Mouse (Mus musculus): ENCODE measurements around the gene Psme2. TPM values are rescaled to one million over a fixed set of nuclear protein-coding genes. Genes with fewer than 3 reads are reported as not detected.

Psme2 gene
- polyA plus RNA-seq, 1 experiment from 2014 or later: 225 TPM

DNA sequence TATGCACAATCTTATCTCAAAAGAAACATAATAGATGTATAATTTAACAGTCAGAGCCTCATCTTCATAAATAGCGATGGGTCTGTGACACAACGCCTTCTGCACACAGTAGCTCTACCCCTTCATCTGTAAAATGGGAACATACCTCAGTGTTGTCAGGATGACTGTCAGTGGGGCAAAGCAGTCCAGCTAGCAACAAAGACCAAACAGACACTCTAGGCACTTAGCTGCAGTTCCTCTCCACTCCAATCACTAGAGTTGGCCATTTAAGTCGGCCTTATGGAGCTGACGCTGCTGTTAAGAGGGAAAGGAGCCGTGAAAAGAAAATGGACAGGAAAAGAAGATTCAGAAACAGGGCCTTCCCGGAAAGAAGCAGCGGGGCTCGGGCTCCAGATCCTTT, 39.1 kb downstream of the Psme2 start:
- H3K4me2 ChIP-seq (ENCODE audit: low read length): no peak overlapping the region
- no peaks in the 10 kb centered on the region for H3K9me3 ChIP-seq (ENCODE audit: control insufficient read depth, low read length)
- H3K27me3 ChIP-seq (ENCODE audit: control insufficient read depth, insufficient read depth, low read length): no peaks in the 10 kb centered on the region
- no peak overlapping the region for H3K9ac ChIP-seq (ENCODE audit: low read length)
- WGBS: 86% methylated on average over 8 of the region's 8 CpGs
- H3K4me3 ChIP-seq (ENCODE audit: control insufficient read depth in 1 of 2, insufficient read depth in 1 of 2, low read depth in 1 of 2, low read length in 2 of 2): no peak overlapping the region
- H3K4me1 ChIP-seq (ENCODE audit: control insufficient read depth in 2 of 2, insufficient read depth in 2 of 2, low read length in 2 of 2): no peaks in the 10 kb centered on the region
- no peak for ATAC-seq (ENCODE audit: insufficient number of reproducible peaks, insufficient read depth, low FRiP score, low read depth)
- H3K36me3 ChIP-seq (ENCODE audit: control insufficient read depth, insufficient read depth, low read length): peaks cover 38% of the 10 kb centered on the region
- no peak overlapping the region for H3K27ac ChIP-seq (replicated peaks in 1 of 2; ENCODE audit: control insufficient read depth in 1 of 2, insufficient read depth in 1 of 2, low read depth in 2 of 2, low read length in 2 of 2)

DNA sequence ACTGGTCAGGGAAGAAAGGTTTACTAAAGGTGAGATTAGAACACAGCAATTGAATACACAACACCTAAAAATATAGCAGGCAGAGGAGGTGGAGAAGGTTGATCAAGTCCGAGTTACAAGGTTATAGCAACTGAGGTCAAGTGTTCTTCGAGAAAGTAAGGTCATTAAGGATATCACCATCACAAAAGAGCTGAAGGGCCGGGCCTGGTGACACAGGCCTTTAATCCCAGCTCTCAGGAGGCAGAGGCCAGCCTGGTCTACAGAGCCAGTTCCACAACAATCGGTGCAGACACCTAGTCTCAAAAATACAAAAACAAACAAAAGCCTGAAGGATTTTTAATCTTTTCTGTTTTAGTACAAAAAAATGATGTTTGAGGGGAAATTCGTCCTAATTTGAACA, 39.6 kb downstream of the Psme2 start:
- H3K4me2 ChIP-seq (ENCODE audit: low read length): no peak overlapping the region
- no peak overlapping the region for H3K27ac ChIP-seq (replicated peaks in 1 of 2; ENCODE audit: control insufficient read depth in 1 of 2, insufficient read depth in 1 of 2, low read depth in 2 of 2, low read length in 2 of 2)
- H3K4me3 ChIP-seq (ENCODE audit: control insufficient read depth in 1 of 2, insufficient read depth in 1 of 2, low read depth in 1 of 2, low read length in 2 of 2): no peak overlapping the region
- H3K27me3 ChIP-seq (ENCODE audit: control insufficient read depth, insufficient read depth, low read length): no peaks in the 10 kb centered on the region
- H3K36me3 ChIP-seq (ENCODE audit: control insufficient read depth, insufficient read depth, low read length): peaks cover 42% of the 10 kb centered on the region
- H3K4me1 ChIP-seq (ENCODE audit: control insufficient read depth in 2 of 2, insufficient read depth in 2 of 2, low read length in 2 of 2): no peaks in the 10 kb centered on the region
- WGBS: 70% methylated on average over 5 of the region's 5 CpGs
- H3K9ac ChIP-seq (ENCODE audit: low read length): no peak overlapping the region
- ATAC-seq (ENCODE audit: insufficient number of reproducible peaks, insufficient read depth, low FRiP score, low read depth): no peak
- H3K9me3 ChIP-seq (ENCODE audit: control insufficient read depth, low read length): no peaks in the 10 kb centered on the region

DNA sequence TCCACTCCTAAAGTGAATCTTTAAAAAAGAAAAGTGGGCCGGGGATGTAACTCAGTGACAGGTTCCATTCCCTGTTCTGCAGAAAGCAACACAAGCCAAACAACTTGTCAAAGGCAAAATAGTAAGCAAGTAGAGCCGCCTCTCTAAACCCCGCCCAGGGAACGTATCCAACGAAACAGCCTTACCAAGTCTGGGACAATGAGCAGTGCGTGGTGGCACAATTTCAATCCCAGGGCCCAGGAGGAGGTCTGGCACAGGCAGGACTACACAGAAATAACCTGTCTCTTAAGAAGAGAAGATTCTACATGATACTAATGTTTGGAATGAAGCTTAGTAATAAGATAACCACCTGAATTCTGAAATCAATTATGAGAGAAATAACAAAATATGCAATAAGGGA, 40.7 kb downstream of the Psme2 start:
- H3K9ac ChIP-seq (ENCODE audit: low read length): no peak overlapping the region
- H3K27ac ChIP-seq (replicated peaks in 1 of 2; ENCODE audit: control insufficient read depth in 1 of 2, insufficient read depth in 1 of 2, low read depth in 2 of 2, low read length in 2 of 2): no peak overlapping the region
- H3K4me1 ChIP-seq (ENCODE audit: control insufficient read depth in 2 of 2, insufficient read depth in 2 of 2, low read length in 2 of 2): no peaks in the 10 kb centered on the region
- no peak for ATAC-seq (ENCODE audit: insufficient number of reproducible peaks, insufficient read depth, low FRiP score, low read depth)
- H3K27me3 ChIP-seq (ENCODE audit: control insufficient read depth, insufficient read depth, low read length): no peaks in the 10 kb centered on the region
- H3K9me3 ChIP-seq (ENCODE audit: control insufficient read depth, low read length): no peaks in the 10 kb centered on the region
- H3K4me3 ChIP-seq (ENCODE audit: control insufficient read depth in 1 of 2, insufficient read depth in 1 of 2, low read depth in 1 of 2, low read length in 2 of 2): no peak overlapping the region
- H3K4me2 ChIP-seq (ENCODE audit: low read length): no peak overlapping the region
- WGBS: 88% methylated on average over 6 of the region's 6 CpGs
- H3K36me3 ChIP-seq (ENCODE audit: control insufficient read depth, insufficient read depth, low read length): peaks cover 54% of the 10 kb centered on the region

DNA sequence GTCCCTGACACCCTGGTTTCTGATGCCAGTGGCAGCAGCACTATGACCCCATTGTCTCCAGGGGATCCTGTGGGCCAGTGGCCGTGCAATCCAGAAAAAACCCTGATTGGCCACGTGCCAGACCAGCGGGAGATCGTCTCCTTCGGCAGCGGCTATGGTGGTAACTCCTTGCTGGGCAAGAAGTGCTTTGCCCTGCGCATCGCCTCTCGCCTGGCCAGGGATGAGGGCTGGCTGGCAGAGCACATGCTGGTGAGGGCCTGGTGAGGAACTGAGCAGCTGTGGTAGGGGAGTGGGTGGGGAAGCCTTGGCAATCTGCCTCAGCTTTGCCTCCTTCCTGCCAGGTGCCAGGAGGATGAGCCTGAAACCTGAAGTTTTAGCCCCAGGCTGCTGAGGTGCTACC, 46.6 kb downstream of the Psme2 start:
- 75% methylated on average over 9 of the region's 9 CpGs for WGBS

DNA sequence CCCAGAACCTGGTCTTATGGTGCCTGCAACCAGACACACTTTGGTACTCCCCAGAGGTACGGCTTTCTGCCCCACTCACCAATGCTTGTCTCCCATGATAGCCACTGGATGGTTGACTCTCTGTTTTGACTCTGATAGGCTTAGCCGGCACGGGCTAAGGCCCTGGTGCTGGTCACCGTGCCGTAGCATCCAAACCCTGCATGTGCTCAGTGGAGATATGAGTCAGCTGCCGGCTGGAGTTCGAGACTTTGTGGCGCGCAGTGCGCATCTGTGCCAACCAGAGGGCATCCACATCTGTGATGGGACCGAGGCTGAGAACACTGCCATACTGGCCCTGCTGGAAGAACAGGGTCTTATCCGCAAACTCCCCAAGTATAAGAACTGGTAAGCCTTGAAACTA, 48.6 kb downstream of the Psme2 start:
- H3K4me2 ChIP-seq (ENCODE audit: low read length): no peak overlapping the region
- H3K4me3 ChIP-seq (ENCODE audit: control insufficient read depth in 1 of 2, insufficient read depth in 1 of 2, low read depth in 1 of 2, low read length in 2 of 2): no peak overlapping the region
- WGBS: 94% methylated on average over 12 of the region's 12 CpGs
- peaks cover 48% of the 10 kb centered on the region for H3K36me3 ChIP-seq (ENCODE audit: control insufficient read depth, insufficient read depth, low read length)
- no peaks in the 10 kb centered on the region for H3K9me3 ChIP-seq (ENCODE audit: control insufficient read depth, low read length)
- H3K9ac ChIP-seq (ENCODE audit: low read length): no peak overlapping the region
- H3K27ac ChIP-seq (replicated peaks in 1 of 2; ENCODE audit: control insufficient read depth in 1 of 2, insufficient read depth in 1 of 2, low read depth in 2 of 2, low read length in 2 of 2): no peak overlapping the region
- H3K27me3 ChIP-seq (ENCODE audit: control insufficient read depth, insufficient read depth, low read length): no peaks in the 10 kb centered on the region
- peaks cover 7 to 14% of the 10 kb centered on the region in 2 experiments; a peak in 3 of 4 replicates for H3K4me1 ChIP-seq (ENCODE audit: control insufficient read depth in 2 of 2, insufficient read depth in 2 of 2, low read length in 2 of 2)
- no peak for ATAC-seq (ENCODE audit: insufficient number of reproducible peaks, insufficient read depth, low FRiP score, low read depth)

More for the DNA sequence above, 46.6 kb downstream of the Psme2 start:
- no peak for ATAC-seq (ENCODE audit: insufficient number of reproducible peaks, insufficient read depth, low FRiP score, low read depth)
- Histone ChIP-seq H3K9ac (ENCODE audit: low read length) (no peak overlapping the region), H3K27ac (replicated peaks in 1 of 2; ENCODE audit: control insufficient read depth in 1 of 2, insufficient read depth in 1 of 2, low read depth in 2 of 2, low read length in 2 of 2) (no peak overlapping the region), H3K9me3 (ENCODE audit: control insufficient read depth, low read length) (no peaks in the 10 kb centered on the region), H3K4me2 (ENCODE audit: low read length) (no peak overlapping the region), H3K36me3 (ENCODE audit: control insufficient read depth, insufficient read depth, low read length) (peaks cover 68% of the 10 kb centered on the region), H3K4me1 (ENCODE audit: control insufficient read depth in 2 of 2, insufficient read depth in 2 of 2, low read length in 2 of 2) (peaks cover 7 to 14% of the 10 kb centered on the region in 2 experiments; a peak in 3 of 4 replicates), H3K27me3 (ENCODE audit: control insufficient read depth, insufficient read depth, low read length) (no peaks in the 10 kb centered on the region), H3K4me3 (ENCODE audit: control insufficient read depth in 1 of 2, insufficient read depth in 1 of 2, low read depth in 1 of 2, low read length in 2 of 2) (no peak overlapping the region)

DNA sequence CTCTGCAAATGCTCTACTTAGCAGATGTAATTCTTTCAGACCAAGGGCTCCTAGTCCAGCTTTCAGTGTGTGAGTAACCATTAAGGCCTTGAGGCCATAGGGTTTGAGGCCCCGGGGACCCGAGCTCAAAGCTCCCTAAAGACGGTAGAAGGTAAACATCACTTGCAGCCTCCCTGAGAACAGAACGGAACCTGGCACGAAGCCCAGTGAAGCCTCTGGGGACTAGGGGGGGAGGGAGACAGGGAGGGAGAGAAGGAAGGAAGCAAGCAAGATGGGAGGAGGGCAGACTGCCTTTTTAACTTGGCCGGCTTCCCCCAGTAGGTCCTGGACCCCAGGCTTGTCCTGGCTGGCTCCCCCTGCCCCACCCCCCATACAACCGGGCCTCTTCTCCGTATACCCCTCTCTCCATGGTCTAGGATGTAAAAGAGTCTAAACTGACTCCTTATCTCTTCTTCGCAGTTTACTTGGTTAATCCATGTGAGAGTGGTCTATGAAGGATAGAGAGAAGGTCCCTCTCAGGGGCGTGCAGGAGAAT, 50.1 kb downstream of the Psme2 start:
- peak overlapping the region; percentile 76 to 83 for H3K27ac ChIP-seq (replicated peaks in 1 of 2; ENCODE audit: control insufficient read depth in 1 of 2, insufficient read depth in 1 of 2, low read depth in 2 of 2, low read length in 2 of 2)
- peaks cover 34% of the 10 kb centered on the region for H3K36me3 ChIP-seq (ENCODE audit: control insufficient read depth, insufficient read depth, low read length)
- no peaks in the 10 kb centered on the region for H3K9me3 ChIP-seq (ENCODE audit: control insufficient read depth, low read length)
- peak overlapping the region; percentile 68 for H3K4me2 ChIP-seq (ENCODE audit: low read length)
- H3K4me1 ChIP-seq (ENCODE audit: control insufficient read depth in 2 of 2, insufficient read depth in 2 of 2, low read length in 2 of 2): peaks cover 7 to 14% of the 10 kb centered on the region in 2 experiments; a peak in 3 of 4 replicates
- H3K4me3 ChIP-seq (ENCODE audit: control insufficient read depth in 1 of 2, insufficient read depth in 1 of 2, low read depth in 1 of 2, low read length in 2 of 2): peak overlapping the region; percentile 52
- ATAC-seq (ENCODE audit: insufficient number of reproducible peaks, insufficient read depth, low FRiP score, low read depth): 0 out of 2 replicates have a peak, but pooled peaks have one; percentile 18
- no peaks in the 10 kb centered on the region for H3K27me3 ChIP-seq (ENCODE audit: control insufficient read depth, insufficient read depth, low read length)
- WGBS: 2% methylated on average over 10 of the region's 10 CpGs
- peak overlapping the region; percentile 75 for H3K9ac ChIP-seq (ENCODE audit: low read length)

DNA sequence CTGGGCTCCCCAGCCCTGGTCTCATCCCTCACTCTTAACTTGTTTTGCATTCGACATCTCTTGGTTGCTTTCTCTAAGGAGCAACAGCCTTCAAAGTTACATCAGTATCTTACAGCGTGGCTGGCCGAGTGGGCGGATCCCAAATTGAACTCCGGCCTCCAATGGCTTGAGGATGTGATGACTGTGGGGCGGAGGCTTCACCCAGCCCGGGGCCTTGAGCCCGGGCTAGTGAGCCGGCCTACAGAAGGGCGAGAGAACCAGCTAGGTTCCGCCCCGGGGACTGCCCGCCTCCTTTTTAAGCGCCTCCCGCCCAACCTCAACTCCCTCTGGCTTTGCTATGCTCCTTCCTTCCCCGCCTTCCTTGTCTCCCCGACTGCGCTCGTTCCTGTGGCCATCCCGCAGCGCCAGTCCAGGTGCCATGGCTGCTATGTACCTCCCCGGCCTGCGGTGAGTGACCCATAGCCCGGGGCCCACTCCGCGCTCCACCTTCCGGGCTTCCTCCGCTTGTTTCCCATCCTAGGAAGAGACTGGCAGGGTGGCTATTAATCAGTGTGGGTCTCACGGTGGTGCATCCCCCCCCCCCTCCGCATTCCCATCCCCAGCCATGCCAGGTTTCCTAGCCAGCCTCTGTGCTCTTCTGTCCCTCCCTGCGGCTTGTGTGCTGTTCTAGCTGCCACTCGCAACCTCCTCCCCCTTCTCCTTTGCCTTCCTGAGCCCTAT, 50.7 kb downstream of the Psme2 start, which contains the start of gene Pck2:
Gene Pck2 (plus strand): TSS at position 200 of the 720 bp plus-strand sequence.
- H3K9me3 ChIP-seq (ENCODE audit: control insufficient read depth, low read length): no peaks in the 10 kb centered on the region
- under 1% methylated on average over 30 of the region's 32 CpGs for WGBS
- H3K4me1 ChIP-seq (ENCODE audit: control insufficient read depth in 2 of 2, insufficient read depth in 2 of 2, low read length in 2 of 2): peaks cover 7 to 14% of the 10 kb centered on the region in 2 experiments; a peak in 3 of 4 replicates
- H3K36me3 ChIP-seq (ENCODE audit: control insufficient read depth, insufficient read depth, low read length): peaks cover 28% of the 10 kb centered on the region
- H3K27me3 ChIP-seq (ENCODE audit: control insufficient read depth, insufficient read depth, low read length): no peaks in the 10 kb centered on the region
- H3K4me3 ChIP-seq (ENCODE audit: control insufficient read depth in 1 of 2, insufficient read depth in 1 of 2, low read depth in 1 of 2, low read length in 2 of 2): peak within 1 kb of the TSS; percentile 52
- H3K4me2 ChIP-seq (ENCODE audit: low read length): peak within 1 kb of the TSS; percentile 68
- H3K27ac ChIP-seq (replicated peaks in 1 of 2; ENCODE audit: control insufficient read depth in 1 of 2, insufficient read depth in 1 of 2, low read depth in 2 of 2, low read length in 2 of 2): peak within 1 kb of the TSS; percentile 76 to 83
- ATAC-seq (ENCODE audit: insufficient number of reproducible peaks, insufficient read depth, low FRiP score, low read depth): peak; percentile 86
- peak within 1 kb of the TSS; percentile 75 for H3K9ac ChIP-seq (ENCODE audit: low read length)
